Mouse (Mus musculus): Measurements from ENCODE around the gene 2210408I21Rik. TPM values are rescaled to one million over a fixed set of nuclear protein-coding genes. Genes with fewer than 3 reads are reported as not detected.

Gene 2210408I21Rik
- polyA plus RNA-seq, 1 experiment from 2014 or later: 8.3 TPM

- 89% methylated on average over 2 of the region's 2 CpGs for WGBS
- H3K4me3 ChIP-seq: no peak overlapping the region
- H3K27me3 ChIP-seq (ENCODE audit: low read depth, poor library complexity, severe bottlenecking): no peaks in the 10 kb centered on the region
- no peak overlapping the region for H3K27ac ChIP-seq (replicated peaks)
- no peak for DNase-seq (ENCODE audit: low spot score)
- 0 out of 2 replicates have a peak, but pooled peaks cover 2% of the 10 kb centered on the region for H3K4me1 ChIP-seq
- H3K36me3 ChIP-seq: no peaks in the 10 kb centered on the region
- no peaks in the 10 kb centered on the region for H3K9me3 ChIP-seq (replicated peaks)
These were observed 277.5 kb downstream of the 2210408I21Rik start for GRCm38 (mm10) chr13:77412829-77413228.

- Histone ChIP-seq H3K9me3 (replicated peaks) (no peaks in the 10 kb centered on the region; the same call in 1 of the 2 replicates), H3K4me3 (no peak overlapping the region), H3K27ac (replicated peaks) (no peak overlapping the region), H3K27me3 (ENCODE audit: low read depth, poor library complexity, severe bottlenecking) (no peaks in the 10 kb centered on the region), H3K36me3 (no peaks in the 10 kb centered on the region), H3K4me1 (no peaks in the 10 kb centered on the region)
- DNase-seq (ENCODE audit: low spot score): no peak
- 88% methylated on average over 5 of the region's 5 CpGs for WGBS
These were observed 314.7 kb downstream of the 2210408I21Rik start for GRCm38 (mm10) chr13:77450007-77450567.

GRCm38 (mm10) chr13:77470093-77470621 lies 334.8 kb downstream of the 2210408I21Rik start:
- WGBS: 88% methylated on average over 3 of the region's 3 CpGs
- Histone ChIP-seq H3K9me3 (replicated peaks) (no peaks in the 10 kb centered on the region), H3K4me3 (no peak overlapping the region), H3K27ac (replicated peaks) (no peak overlapping the region), H3K27me3 (ENCODE audit: low read depth, poor library complexity, severe bottlenecking) (no peaks in the 10 kb centered on the region), H3K4me1 (no peaks in the 10 kb centered on the region), H3K36me3 (no peaks in the 10 kb centered on the region)
- DNase-seq (ENCODE audit: low spot score): no peak

- no peaks in the 10 kb centered on the region for H3K27me3 ChIP-seq (ENCODE audit: low read depth, poor library complexity, severe bottlenecking)
- no peak for DNase-seq (ENCODE audit: low spot score)
- peaks cover 5% of the 10 kb centered on the region; the same call in 1 of the 2 replicates for H3K4me1 ChIP-seq
- WGBS: 90% methylated on average over 4 of the region's 4 CpGs
- H3K36me3 ChIP-seq: no peaks in the 10 kb centered on the region
- H3K27ac ChIP-seq (replicated peaks): no peak overlapping the region
- H3K9me3 ChIP-seq (replicated peaks): no peaks in the 10 kb centered on the region
- no peak overlapping the region for H3K4me3 ChIP-seq
These were observed 341.1 kb downstream of the 2210408I21Rik start for GRCm38 (mm10) chr13:77476420-77476819.

- no peak overlapping the region for H3K27ac ChIP-seq (replicated peaks)
- no peaks in the 10 kb centered on the region for H3K27me3 ChIP-seq (ENCODE audit: low read depth, poor library complexity, severe bottlenecking)
- no peaks in the 10 kb centered on the region for H3K36me3 ChIP-seq
- 75% methylated on average over 6 of the region's 6 CpGs for WGBS
- DNase-seq (ENCODE audit: low spot score): no peak
- H3K4me3 ChIP-seq: no peak overlapping the region
- peaks cover 5% of the 10 kb centered on the region; the same call in 1 of the 2 replicates for H3K4me1 ChIP-seq
- H3K9me3 ChIP-seq (replicated peaks): no peaks in the 10 kb centered on the region
These were observed 343.2 kb downstream of the 2210408I21Rik start for GRCm38 (mm10) chr13:77478425-77479119.

- Histone ChIP-seq H3K27ac (replicated peaks) (no peak overlapping the region), H3K4me1 (no peaks in the 10 kb centered on the region), H3K27me3 (ENCODE audit: low read depth, poor library complexity, severe bottlenecking) (no peaks in the 10 kb centered on the region), H3K9me3 (replicated peaks) (no peaks in the 10 kb centered on the region), H3K4me3 (no peak overlapping the region), H3K36me3 (no peaks in the 10 kb centered on the region)
- WGBS: 84% methylated on average over 3 of the region's 3 CpGs
- no peak for DNase-seq (ENCODE audit: low spot score)
These were observed 354.8 kb downstream of the 2210408I21Rik start for GRCm38 (mm10) chr13:77489938-77490651.

GRCm38 (mm10) chr13:77514046-77514445 lies 378.7 kb downstream of the 2210408I21Rik start:
- no peak for DNase-seq (ENCODE audit: low spot score)
- no peaks in the 10 kb centered on the region for H3K36me3 ChIP-seq
- no peaks in the 10 kb centered on the region for H3K4me1 ChIP-seq
- WGBS: 82% methylated on average over 1 of the region's 1 CpGs
- H3K4me3 ChIP-seq: no peak overlapping the region
- H3K9me3 ChIP-seq (replicated peaks): no peaks in the 10 kb centered on the region
- no peaks in the 10 kb centered on the region for H3K27me3 ChIP-seq (ENCODE audit: low read depth, poor library complexity, severe bottlenecking)
- no peak overlapping the region for H3K27ac ChIP-seq (replicated peaks)

- no peak for DNase-seq (ENCODE audit: low spot score)
- H3K36me3 ChIP-seq: no peaks in the 10 kb centered on the region
- H3K4me1 ChIP-seq: no peaks in the 10 kb centered on the region
- H3K4me3 ChIP-seq: no peak overlapping the region
- WGBS: 81% methylated on average over 8 of the region's 8 CpGs
- H3K27me3 ChIP-seq (ENCODE audit: low read depth, poor library complexity, severe bottlenecking): no peaks in the 10 kb centered on the region
- no peaks in the 10 kb centered on the region for H3K9me3 ChIP-seq (replicated peaks)
- H3K27ac ChIP-seq (replicated peaks): no peak overlapping the region
These were observed 393.8 kb downstream of the 2210408I21Rik start for GRCm38 (mm10) chr13:77528960-77529699.

- no peak for DNase-seq (ENCODE audit: low spot score)
- Histone ChIP-seq H3K4me3 (no peak overlapping the region), H3K9me3 (replicated peaks) (no peaks in the 10 kb centered on the region), H3K27me3 (ENCODE audit: low read depth, poor library complexity, severe bottlenecking) (no peaks in the 10 kb centered on the region), H3K36me3 (no peaks in the 10 kb centered on the region), H3K4me1 (peaks cover 5% of the 10 kb centered on the region), H3K27ac (replicated peaks) (no peak overlapping the region)
These were observed 394.4 kb downstream of the 2210408I21Rik start for GRCm38 (mm10) chr13:77529760-77530159.

- Histone ChIP-seq H3K4me3 (no peak overlapping the region), H3K36me3 (no peaks in the 10 kb centered on the region), H3K9me3 (replicated peaks) (no peaks in the 10 kb centered on the region), H3K27ac (replicated peaks) (no peak overlapping the region), H3K4me1 (peaks cover 5% of the 10 kb centered on the region), H3K27me3 (ENCODE audit: low read depth, poor library complexity, severe bottlenecking) (no peaks in the 10 kb centered on the region)
- DNase-seq (ENCODE audit: low spot score): no peak
- WGBS: 89% methylated on average over 4 of the region's 4 CpGs
These were observed 402.1 kb downstream of the 2210408I21Rik start for GRCm38 (mm10) chr13:77537466-77537865.

GRCm38 (mm10) chr13:77547486-77548385 lies 412.4 kb downstream of the 2210408I21Rik start:
- H3K27me3 ChIP-seq (ENCODE audit: low read depth, poor library complexity, severe bottlenecking): no peaks in the 10 kb centered on the region
- peak overlapping the region; percentile 78 for H3K27ac ChIP-seq (replicated peaks)
- no peak for DNase-seq (ENCODE audit: low spot score)
- H3K4me3 ChIP-seq: peak overlapping the region; percentile 10
- no peaks in the 10 kb centered on the region for H3K36me3 ChIP-seq
- WGBS: 42% methylated on average over 16 of the region's 16 CpGs
- no peaks in the 10 kb centered on the region for H3K9me3 ChIP-seq (replicated peaks)
- H3K4me1 ChIP-seq: peaks cover 16% of the 10 kb centered on the region

GRCm38 (mm10) chr13:77548386-77548695 lies 413.0 kb downstream of the 2210408I21Rik start:
- 2% methylated on average over 3 of the region's 3 CpGs for WGBS
- peak overlapping the region; percentile 78 for H3K27ac ChIP-seq (replicated peaks)

More at GRCm38 (mm10) chr13:77548386-77548695, 413.0 kb downstream of the 2210408I21Rik start:
- H3K4me1 ChIP-seq: peaks cover 16% of the 10 kb centered on the region
- peak overlapping the region; percentile 10 for H3K4me3 ChIP-seq
- H3K27me3 ChIP-seq (ENCODE audit: low read depth, poor library complexity, severe bottlenecking): no peaks in the 10 kb centered on the region
- H3K36me3 ChIP-seq: no peaks in the 10 kb centered on the region
- peak; percentile 62 for DNase-seq (ENCODE audit: low spot score)
- H3K9me3 ChIP-seq (replicated peaks): no peaks in the 10 kb centered on the region

Data from midbrain, embryonic 10.5 days (tissue).